Mouse (Mus musculus): ENCODE measurements at regions not wholly inside any gene's neighbourhood (a gene's known extent, or its start where the extent isn't known, plus 50 kb on each side); places are given as distances from the start of the nearest gene placed in this dataset.

- no peak for DNase-seq (ENCODE audit: low read depth, low spot score)
Observed at GRCm38 (mm10) chr10:106417156-106417555, 53.0 kb upstream of the Ppfia2 start.
